Mouse (Mus musculus) megakaryocyte, adult 5-6 weeks (primary cell): ENCODE measurements around the gene Nup210l. TPM values are rescaled to one million over a fixed set of nuclear protein-coding genes. Genes with fewer than 3 reads are reported as not detected.
"Not testable (repeated sequence)": the region's sequence is repeated elsewhere in the genome, so short reads cannot be mapped to it uniquely, and the experiment has no call there.

Experiments
- ATAC-seq: 2 replicates; pipeline ENCODE4 v1.8.0; 2016; ENCODE audit warnings: mild to moderate bottlenecking, inconsistent platforms; ENCODE audit not compliant: poor library complexity, severe bottlenecking
- total RNA-seq, 2 experiments: library from RNA; stranded (forward) in 1 of 2; stranded (reverse) in 1 of 2; fragments of 153-499, 151-499 nt in 1 of 2; fragments of 221-1000, 200-1000 nt in 1 of 2; gene quantifications; 2 replicates each; pipeline versions ENCODE4 v1.2.3 to v1.2.4; 2015 to 2017

Gene Nup210l
- total RNA-seq, 2 experiments from 2014 or later: 0.55 to 1.3 TPM

DNA sequence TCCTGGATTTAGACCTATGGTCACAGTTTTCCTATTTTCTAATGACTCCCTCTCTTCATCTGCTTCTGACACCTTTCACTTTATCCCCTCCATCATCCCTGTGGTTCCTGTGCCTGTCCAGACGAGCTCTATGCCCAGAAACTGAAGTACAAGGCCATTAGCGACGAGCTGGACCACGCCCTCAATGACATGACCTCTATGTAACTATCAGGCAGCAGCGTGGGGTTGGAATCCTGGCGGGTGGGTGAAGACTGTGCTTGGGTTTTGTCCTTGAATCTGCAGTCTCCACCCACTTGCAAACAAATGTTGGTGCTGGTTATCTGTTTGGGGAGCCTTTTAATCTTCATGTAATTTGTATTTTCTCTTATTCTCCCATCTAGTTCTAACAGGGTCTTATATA is 13.0 kb upstream of the Nup210l start:
- ATAC-seq: no peak

DNA sequence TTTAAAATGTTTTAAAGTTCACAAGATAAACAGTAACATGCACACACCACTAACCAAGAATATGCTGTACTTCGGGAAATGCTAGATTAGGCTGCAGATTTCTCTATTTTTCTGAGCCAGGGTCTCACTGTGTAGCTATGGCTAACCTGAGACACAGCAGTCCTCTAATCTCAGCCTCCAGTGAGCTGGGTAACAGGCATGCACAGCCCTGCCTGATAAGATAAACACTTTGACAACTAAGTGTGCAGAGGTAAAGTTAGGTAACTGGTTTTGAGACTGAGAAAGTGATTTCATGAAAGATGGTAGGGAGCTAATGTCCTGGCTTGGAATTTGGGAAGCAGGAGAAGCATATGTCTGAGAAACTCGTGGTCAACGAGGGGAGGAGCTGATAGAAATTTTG is 9.5 kb upstream of the Nup210l start:
- no peak for ATAC-seq

DNA sequence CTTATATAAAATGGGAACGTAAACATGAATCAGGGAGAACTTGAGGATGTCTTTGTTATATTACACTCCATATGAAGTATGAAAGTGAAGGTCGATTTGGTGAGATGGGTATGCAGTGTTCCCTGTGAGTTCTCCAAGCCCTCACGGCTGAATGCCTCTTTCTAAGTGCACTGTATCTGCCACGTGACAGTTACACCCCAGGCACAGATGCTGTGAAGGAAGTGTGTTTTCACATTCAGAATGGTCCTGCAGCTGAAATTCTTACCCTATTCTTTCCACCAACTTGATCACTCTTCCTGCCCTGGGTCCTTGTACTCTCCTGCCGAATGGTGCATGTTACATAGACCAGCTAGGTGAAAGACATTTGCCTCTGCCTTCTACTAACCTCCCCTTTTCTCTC is 6.0 kb upstream of the Nup210l start:
- ATAC-seq: no peak

DNA sequence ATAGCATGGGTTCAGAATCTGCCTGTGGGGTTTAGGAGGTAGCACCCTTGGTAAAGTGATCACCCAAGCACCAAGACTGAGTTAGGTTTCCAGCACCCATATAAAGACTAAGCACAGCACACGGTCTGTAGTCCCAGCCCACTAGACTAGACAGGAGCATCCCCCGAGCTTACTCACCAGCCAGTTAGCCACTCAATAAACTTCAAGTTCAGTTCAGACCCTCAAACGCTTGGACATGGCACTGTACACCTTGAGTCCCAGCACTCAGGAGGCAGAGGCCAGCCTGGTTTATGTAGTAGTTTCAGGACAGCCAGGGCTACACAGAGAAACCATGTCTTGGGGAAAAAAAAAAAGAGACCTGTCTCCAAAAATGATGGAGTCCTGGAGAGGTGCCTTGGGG is 2.9 kb upstream of the Nup210l start:
- no peak for ATAC-seq

DNA sequence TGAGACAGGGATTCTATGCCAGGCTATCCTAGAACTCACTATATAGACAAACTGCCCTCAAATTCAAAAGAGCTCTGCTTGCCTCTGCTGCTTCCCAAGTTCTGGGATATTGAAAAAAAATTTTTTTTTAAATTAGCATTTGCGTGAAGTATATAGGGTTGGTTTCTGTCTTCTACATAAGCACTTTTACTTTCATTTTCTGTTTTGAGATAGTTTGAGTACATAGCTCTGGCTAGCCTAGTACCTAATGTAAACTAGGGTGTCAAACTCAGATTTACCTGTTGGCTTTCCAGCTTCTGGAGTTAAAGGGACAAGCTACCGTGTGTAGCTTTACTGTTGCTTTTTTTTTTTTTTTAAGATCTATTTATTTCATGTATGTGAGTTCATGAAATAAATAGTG is 2.3 kb upstream of the Nup210l start:
- ATAC-seq: no peak

DNA sequence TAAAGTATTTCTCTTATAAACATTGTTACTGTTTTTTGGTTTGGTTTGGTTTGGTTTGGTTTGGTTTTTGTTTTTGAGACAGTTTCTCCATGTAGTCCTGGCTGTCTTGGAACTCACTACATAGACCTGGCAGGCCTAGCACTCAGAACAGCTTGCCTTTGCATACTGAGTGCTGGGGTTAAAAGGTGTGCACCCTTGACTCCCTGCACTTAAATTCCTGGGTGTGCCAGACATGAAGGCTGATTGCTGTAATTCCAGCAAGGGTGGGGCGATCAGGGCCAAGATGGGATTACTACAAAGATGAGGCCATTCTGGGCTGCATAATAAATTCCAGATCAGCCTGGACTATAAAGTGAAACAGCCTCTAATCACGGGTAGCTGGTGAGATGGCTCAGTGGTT is 1.7 kb upstream of the Nup210l start:
- no peak for ATAC-seq

DNA sequence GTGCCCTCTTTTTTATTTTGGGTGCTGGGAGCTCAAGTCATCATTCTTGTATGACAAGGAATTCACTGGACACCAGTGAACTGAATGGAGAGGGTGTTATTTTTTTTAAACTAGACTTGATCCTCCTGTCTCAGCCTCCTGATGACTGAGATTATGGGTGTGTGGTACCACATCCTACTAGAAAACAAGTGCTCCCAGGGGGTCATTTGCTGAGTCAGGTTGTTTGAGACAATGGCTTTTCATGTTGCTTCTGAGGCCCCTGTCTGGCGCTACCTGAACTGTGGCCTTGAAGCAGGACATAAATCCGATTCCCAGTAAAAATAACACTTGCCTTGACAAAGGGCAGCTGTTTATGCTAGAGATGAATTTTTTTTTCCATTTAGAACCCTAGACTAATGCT is 756 bp upstream of the Nup210l start:
- no peak for ATAC-seq

DNA sequence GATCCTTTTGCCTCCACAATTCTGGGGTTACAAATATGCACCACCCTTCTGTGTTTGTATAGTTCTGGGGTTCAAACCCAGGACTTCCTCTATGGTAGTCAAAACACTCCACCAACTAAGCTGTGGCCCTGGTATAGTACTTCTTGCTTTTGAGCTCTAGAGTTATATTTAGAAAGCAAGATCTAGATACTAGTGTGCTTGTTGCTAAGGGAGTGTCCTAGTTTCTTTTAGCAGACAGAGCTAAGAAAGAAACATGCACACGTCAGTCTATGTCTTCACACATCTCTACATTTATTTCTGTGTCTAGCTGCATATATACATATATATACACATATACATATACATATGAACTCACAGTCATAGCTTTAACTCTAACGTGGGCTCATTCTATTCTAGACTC is 7.8 kb downstream of the Nup210l start:
- ATAC-seq: no peak

DNA sequence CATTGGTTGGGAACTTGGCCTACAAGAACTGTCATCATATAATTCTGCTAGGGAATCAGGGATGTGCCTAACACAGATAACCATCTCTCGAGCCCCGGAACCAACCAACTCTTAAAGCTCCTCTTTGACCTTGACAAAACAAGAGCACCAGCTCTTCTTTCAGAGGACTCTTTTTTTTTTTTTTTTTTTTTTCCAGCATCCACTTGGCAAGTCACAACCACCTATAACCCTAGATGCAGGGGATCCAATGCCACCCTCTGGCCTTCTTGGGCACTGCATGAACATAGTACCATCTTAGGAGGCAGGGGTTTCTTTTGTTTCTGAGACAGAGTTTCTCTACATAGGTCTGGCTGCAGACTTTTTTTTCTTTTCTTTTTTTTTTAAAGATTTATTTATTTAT is 10.4 kb downstream of the Nup210l start:
- no peak for ATAC-seq

DNA sequence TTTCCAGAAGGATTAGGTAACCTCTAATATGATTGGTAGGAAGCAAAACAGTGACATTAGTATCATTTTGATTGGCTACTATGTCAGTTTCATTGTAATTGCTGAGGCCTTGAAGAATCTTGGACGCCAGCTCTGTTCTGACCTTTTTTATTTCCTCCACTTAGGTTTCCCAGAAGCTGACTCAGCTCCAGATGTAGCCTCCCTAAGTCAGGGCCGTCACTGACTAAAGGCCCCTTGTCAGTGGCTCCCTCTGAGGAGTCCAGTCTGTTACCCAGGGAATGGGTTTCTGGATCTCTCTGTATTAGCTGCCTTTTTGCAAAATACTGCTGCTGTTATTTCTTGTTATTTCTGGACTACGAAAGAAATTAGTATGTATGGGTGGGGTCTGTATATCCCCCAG is 11.6 kb downstream of the Nup210l start:
- no peak for ATAC-seq

DNA sequence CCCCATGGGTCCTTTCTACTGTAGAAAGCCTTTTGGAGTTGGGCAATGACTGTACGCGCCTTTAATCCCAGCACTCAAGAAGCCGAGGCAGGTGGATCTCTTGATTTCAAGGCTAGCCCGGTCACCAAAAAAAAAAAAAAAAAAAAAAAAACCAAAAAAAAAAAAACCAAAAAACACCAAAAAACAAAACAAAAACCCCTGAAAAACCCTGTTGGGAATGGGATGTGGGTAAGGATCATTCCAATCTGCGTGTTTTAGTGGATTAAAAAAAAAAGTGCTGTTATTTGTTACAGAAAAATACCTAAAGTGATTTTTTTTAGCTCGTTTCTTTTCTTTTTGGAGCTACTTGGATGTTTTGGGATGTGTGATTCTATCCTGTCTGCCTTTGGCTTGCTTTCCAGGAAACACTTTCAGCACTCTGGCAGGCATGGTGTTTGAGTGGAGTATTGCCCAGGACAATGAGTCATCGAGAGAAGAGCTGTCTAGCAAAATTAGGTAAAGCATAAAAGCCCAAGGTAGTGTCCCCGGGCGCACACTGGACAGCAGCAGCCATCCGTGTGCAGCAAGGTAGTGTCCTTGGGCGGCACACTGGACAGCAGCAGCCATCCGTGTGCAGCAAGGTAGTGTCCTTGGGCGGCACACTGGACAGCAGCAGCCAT is 14.3 kb downstream of the Nup210l start:
- no peak for ATAC-seq

DNA sequence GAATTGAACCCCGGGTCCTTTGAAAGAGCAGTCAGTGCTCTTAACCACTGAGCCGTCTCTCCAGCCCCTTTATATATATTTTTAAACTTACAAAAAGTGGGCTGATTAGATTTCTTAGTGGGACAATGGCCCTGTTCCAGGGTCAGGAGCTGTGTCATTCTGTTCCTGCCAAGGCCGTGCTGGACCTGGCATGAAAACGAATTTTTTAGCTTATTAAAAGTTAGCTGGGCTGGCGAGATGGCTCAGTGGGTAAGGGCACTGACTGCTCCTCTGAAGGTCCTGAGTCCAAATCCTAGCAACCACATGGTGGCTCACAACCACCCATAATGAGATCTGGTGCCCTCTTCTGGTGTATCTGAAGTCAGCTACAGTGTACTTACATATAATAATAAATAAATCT is 18.1 kb downstream of the Nup210l start:
- ATAC-seq: not testable (repeated sequence)

DNA sequence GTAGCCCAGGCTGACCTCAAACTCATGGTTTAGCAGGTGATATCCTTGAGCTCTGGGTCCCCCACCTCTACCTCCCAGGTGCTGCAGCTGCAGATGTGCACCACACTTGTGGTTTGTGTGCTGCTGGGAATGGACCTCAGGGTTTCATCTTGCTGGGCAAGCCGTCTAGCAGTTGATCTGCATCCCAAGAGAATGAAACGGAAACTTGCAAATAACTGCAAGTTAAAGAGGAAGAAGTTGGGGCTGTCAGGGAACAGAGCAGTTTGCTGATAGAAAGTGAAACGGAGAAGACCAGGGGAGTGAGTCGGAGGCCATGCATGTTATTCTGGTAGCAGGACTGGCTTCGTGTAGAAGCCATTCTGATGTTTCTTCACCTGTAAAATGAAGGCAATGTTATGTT is 21.8 kb downstream of the Nup210l start:
- peak; percentile 68 for ATAC-seq

DNA sequence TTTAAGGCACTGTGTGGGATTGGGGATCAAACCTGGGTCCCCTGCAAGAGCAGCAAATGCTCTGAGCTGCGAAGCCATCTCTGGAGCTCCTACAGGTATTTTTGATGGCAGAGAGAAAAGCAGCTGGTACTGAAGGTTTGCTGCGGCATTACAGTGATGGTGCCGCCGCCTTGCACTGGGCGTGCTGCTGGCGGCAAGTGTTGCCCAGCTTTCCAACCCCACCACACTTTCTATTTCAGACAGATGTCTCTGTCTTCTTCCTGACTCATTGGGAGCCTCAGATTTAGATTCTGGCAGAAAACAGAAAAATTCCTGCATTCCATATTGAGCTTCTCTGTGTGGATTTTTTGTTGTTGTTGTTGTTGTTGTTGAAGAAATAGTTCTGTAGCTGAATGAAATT is 23.9 kb downstream of the Nup210l start:
- no peak for ATAC-seq

DNA sequence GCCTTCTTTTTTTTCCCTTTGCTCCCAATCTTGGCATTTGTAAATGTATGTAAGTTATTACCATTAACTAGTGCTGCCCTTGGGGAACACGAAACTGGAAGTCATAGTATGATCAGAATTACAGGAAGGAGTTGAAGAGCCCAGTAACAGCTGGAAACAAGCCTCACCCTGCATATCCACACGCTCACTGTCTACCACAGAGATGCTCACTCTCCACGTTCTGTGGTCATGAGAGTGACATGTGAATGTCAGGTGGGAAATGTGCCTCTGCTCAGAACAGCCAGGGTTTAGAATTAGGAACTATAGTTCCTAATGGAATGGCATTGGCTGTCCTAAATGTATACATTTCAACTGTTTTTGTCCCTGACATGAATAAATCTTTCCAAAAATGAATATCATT is 28.8 kb downstream of the Nup210l start:
- no peak for ATAC-seq

DNA sequence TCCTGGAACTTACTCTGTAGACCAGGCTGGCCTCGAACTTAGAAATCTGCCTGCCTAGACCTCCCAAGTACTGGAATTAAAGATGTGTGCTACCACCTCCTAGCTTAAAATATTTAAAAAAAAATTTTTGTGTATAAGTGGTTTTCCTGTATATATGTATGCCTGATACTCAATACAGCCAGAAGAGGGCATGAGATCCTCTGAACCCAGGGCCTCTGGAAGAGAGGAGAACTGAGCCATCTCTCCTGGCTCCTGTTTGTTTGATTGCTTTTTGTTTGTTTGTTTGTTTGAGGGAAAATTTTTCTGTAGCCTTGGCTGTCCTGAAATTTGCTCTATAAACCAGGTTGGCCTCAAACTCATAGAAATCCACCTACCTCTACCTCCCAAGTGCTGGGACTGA is 29.4 kb downstream of the Nup210l start:
- no peak for ATAC-seq

DNA sequence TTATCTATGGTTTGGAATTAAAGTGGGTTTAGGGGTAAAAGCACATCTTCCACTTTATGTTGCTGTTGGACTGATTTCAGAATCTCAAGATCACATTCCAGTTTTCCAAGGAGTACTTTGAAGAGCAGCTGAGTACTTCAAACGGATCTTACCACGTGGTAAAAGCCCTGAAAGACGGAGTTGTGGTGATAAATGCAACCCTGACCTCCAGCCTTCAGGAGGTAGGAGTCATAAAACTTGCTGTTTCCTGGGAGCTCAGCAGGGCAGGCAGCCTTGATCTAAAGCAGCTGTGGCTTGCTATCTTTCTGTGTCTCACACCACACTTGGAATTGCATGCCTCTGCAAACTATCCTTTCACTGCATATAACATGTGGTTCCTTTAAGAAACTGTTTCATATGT is 30.6 kb downstream of the Nup210l start:
- no peak for ATAC-seq

DNA sequence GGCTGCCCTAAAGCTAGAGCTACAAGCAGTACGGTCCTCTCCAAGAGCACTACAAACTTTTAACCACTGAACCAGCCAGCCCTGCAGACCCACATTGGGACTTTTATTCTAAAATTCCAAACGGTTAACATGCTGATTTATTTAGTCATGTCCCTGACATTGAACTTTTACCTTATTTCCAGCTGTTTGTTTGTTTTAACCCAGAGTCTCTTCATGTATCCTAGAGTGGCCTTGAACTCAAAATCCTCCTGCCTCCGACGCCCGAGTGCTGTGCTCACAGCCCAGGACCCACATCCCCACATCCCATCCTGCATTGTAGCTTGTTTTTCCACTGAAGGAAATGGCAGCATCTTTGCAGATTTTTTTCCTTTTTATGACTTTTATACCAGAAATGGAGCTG is 31.1 kb downstream of the Nup210l start:
- no peak for ATAC-seq

DNA sequence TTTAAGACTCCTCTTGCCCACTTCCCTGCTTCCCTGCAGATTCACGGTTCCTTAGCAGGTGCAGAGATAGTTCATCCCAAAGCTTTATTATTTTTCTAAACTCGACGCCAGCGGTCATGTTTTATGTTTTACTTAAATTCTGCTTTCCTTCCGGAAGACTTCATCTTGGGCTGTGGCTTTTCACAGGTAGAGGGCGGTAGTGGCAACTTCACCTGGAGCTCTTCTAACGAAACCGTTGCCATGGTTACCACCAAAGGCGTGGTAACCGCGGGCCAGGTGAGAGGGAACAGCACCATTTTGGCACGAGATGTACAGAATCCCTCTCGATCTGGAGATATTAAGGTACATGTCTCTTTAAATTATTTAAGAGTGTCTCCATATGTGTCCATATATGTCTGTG is 32.7 kb downstream of the Nup210l start:
- ATAC-seq: no peak

DNA sequence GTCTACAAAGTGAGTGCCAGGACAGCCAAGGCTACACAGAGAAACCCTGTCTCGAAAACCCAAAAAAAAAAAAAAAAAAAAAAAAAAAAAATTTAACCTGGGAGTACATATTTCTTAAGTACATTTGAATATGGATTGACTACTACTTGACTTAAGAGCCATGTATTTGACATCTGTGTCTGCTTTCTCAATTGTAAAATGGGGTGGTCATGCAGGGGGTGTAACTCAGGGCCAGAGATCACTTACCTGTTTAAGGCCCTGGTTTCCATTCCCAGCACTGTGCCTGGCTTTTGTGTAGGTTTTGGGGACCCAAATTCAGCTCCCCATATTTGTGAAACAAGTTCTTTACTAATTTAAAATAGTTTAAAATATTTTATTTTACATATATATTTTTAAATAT is 33.7 kb downstream of the Nup210l start:
- ATAC-seq: no peak

DNA sequence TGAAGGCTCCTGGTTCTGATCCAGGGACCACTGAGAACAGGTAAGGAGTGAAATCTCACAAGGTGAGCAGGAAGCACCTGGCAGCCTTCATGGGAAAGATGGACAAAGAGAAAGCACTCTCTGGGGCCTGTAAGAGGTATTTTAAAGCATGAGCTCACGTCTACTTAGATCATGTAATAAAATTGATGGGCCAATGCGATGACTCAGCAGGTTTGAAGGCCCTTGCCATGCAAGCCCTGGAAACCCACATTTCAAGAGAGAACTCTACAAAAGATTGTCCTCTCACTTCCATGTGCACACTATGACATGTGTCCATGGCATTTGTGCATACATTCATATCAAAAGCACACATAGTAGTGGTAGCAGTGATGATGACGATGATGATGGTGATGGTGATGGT is 36.0 kb downstream of the Nup210l start:
- no peak for ATAC-seq

DNA sequence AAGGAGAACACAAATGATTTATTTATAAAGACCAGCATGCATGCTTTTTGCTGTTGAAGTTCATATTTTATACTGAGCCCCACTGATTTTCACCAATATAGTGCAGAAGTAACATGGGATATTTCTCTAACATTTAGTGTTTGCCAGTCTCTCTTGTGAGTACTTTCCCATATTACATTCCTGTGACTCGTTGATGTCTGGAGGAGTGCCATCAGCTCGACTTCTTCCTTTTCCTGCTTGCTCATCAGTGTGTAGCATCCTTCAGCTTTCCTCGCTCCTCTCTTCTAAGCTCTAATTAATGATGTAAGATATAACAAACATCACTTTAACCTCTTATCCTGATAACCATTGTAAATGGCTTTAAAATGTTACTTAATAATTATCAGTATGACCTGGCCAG is 41.5 kb downstream of the Nup210l start:
- ATAC-seq: no peak

DNA sequence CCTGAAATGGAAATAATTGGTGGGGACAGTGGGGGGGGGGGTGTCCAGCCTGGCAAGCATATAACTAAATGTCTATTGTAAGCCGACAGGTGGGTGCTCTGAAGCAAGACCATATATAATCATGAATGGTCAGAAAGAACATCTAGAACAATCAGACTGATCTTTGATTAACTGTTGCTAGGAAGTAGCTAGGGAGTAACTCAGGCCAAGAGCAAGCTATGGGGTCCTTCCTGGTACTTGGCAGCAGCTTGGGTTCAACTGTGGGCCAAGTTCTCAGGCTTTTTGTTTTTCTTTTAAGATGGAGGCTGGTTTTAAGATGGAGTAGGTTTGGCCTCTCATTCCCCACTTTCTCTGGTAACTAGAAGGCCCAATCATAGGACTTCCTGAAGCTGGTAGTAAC is 42.7 kb downstream of the Nup210l start:
- ATAC-seq: no peak
